Mouse (Mus musculus) gonadal fat pad, adult 2 months (tissue): ENCODE measurements around the gene Npepps. TPM values are rescaled to one million over a fixed set of nuclear protein-coding genes. Genes with fewer than 3 reads are reported as not detected.
"Not testable (repeated sequence)": the region's sequence is repeated elsewhere in the genome, so short reads cannot be mapped to it uniquely, and the experiment has no call there.

Experiments used
- DNase-seq: peaks from one replicate; pipeline ENCODE4 v3.0.0-alpha.2; 2012; ENCODE audit warnings: low read depth
- polyA plus RNA-seq: library from polyadenylated mRNA; depleted of rRNA; stranded (reverse); fragments of >200 nt; gene quantifications from 2 replicates; pipeline ENCODE4 v1.2.3, GENCODE M21; 2012; rRNA removed

Npepps gene
- polyA plus RNA-seq, result 20.4 and 24.7 TPM in 2 replicates

DNA sequence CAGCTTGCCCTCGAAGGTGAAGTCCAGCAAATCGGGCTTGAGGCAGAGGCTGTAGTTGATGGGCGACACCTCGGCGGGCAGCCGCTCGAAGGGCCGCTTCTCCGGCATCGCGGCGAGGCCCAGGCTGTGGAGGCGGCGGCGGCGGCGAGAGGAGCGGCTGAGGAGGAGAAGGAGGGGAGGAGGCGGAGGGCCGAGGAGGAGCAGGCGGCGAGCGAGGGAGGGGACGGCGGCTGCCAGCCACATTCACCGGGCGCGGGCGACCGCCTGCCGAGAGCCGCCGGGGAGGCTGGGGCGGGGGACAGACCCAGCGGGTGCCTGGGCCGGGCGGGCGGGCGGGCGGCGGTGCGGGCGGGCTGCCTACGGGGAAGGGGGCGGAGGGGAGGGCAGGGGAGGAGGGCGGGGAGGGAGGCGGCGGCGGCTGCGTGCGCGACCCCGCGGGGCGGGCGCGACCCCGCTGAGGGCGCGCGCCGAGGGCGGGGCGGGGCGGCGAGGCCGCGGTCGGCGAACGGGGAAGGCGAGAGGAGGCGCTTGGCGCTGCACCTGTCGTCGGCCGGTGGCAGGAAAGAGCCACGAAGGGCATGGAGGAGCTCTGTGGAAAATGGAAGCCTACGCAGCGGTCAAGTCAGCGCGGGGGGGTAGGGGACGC lies at the start of gene Npepps:
Gene Npepps (minus strand): TSS at position 423 of the 646 bp plus-strand sequence.
- DNase-seq, result no peak

DNA sequence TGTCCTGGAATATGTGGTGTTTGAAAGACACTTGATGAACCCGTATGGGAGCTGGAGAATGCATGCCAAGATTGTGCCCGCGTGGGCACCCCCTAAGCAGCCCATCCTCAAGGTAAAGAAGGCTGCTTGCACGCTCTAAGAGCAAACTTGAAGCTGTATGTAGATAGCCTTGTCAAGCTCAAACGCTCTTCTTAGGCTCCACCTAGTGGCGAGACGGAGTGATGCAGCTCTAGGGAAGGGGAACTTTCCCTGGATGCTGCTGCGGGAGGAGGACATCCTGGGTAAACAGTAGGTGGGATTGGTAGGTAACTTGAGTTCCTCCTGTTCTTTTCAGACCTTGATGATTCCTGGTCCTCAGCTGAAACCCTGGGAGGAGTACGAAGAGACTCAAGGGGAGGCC lies 47.7 kb upstream of the Npepps start:
- DNase-seq, result no peak

DNA sequence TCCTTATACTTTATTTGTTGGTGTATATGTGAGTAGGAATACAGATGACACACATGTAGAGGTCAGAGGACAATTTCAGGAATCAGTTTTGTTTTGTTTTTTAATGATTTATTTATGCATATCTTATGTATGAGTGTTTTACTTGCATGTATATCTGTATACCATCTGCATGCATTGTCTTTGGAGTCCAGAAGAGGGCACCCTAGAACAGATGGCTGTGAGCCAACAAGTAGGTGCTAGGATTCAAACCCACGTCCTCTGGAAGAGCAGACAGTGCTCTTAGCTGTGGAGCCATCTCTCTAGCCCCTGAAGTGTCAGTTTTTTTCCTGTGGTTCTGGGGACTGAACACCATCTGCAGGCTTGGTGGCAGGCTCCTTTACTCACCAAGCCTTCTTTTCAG lies 44.8 kb upstream of the Npepps start:
- DNase-seq, result no peak

DNA sequence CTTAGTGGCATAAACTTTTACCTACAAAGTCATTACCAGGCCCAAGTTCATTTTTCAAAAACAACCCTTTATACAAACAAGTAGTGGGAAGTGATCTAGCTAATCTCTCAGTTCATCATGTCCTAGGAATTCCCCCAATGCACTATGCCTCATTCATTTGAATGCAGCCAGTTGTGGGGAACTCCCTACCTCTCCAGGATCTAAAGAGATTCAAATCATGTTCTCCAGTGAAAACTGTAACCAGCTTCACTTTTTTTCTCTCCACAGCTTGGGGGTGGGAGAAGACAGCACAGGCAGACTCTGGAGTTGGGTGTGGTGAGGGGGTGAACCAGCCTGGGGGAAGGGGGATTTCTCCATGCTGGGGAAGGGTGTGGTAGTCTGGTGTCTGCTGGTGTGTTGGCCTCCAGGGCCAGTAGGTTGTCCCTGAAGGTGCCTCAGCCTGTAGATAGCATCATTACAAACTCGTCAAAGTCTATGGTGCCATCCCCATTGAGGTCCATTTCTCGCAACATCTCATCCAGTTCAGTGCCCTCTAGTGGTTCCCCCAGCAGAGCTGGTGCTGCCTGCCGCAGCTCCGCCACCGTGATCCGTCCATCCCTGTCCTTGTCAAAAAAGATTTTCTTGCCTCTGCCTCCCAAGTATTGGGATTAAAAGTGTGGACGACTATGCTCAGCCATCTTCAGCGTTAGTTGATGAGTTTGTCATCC lies 41.6 kb upstream of the Npepps start:
- DNase-seq, result not testable (repeated sequence)

DNA sequence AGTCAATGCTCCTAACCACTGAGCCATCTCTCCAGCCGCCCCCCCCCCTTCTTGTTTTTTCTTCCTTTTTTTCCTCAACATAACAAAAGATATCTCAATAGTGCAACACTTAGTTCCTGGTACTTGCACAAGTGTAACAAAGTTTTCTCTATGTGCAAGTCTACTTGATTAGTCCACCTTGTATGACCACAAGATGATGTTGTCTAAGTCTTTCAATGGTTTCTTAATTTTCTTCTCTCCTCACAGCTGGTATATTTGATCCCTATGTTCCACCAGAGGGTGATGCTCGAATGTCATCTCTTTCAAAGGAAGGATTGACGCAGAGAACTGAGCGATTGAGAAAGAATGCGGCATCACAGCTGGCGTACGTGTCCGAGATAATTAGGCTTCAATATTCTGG lies 40.8 kb upstream of the Npepps start:
- DNase-seq, result no peak

DNA sequence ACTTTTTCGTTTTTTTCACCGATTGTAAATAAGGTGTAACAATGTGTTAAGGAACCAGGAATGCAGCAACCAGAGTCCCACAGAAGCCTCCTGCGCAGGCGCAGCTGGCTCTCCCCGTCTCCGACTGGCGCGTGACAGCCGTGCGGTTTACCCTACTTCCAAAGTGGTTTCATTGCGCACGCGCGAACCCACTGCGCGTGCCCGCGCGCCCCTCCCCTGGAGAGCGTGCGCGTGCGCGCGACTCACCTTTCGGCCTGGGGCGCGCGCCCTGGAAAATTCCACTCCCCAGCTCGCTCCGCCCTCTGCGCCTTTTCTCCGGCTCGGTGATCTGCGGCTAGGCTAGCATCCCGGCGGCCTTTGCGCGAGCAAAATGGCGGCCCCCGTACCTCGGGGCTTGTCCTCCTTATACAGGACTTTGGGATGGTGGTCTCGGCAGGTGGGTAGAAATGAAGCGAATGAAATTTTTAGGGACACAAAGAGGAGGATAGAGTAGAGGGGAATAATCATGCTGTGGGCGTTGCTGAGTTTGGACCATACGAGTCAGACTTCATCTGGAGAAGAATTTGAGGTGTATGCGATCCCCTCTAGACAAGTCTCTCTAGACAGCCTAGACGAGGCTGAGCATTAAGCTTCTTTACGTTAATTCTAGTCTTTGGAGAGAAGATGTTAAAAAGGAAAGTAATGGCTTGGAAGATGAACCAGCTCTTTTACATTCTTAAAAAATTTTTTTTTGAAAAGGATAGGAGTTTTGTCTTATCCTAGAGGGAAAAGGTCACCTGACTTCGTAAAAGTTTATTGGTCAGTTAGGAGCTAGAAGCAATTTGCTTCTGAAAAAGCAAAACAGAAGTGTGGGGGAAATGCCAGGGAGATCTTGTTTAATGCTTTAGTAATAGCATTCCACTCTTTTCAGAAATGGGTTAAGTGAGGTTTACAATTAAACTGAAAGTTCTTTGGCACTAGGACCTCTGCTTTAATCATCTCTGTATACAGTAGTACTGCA lies 35.4 kb upstream of the Npepps start, which contains the start of gene Mrpl45:
Gene Mrpl45 (plus strand): TSS at position 213 of the 1,000 bp plus-strand sequence.
- DNase-seq, result peak; percentile 73

DNA sequence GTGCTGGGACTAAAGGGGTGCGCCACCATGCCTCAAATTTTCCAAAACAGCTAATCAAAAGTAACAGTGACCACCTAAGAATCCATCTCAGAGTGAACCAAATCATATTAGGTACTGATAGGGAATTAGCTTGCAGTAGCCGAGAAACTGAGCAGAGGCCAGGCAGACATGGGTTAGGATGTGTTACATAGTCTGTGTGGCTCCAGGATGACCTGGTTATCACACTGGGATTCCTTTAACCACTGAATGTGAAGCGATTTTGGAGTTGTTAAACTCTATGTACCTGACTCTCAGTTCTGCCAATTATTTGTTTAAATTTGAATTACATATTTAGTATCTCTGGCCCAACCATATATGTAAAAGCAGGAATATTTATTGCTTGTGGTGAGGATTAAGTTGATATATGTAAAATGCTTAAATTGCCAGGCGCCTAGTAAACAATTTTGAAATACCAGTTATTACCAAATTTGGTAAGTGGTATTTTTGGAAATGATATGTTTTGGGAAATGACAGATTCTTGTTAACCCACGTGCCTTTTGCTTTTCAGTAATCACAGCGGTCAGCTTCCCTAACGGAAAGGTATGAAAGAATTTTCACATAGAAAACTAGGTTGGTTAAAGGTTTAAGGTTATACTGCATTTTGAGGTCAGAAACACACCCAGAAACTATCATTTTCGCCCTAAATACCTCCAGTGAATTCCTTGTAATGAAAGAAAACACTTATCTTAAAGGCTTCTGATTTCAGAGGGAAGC lies 34.5 kb upstream of the Npepps start:
- no peak for DNase-seq

DNA sequence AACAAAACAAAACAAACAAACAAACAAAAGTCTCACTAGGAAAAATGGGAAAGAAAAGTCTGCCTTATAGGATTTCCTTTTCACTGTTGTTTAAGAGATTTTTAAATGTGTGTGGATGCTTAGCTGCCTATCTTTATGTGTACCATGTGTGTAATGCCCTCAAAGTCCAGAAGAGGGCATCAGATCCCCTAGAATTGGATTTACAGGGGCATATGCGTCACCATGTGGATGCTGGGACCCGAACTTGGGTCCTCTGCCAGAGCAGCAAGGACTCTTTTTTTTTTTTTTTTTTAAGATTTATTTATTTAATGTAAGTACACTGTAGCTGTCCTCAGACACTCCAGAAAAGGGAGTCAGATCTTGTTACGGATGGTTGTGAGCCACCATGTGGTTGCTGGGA lies 33.7 kb upstream of the Npepps start:
- DNase-seq, result no peak

DNA sequence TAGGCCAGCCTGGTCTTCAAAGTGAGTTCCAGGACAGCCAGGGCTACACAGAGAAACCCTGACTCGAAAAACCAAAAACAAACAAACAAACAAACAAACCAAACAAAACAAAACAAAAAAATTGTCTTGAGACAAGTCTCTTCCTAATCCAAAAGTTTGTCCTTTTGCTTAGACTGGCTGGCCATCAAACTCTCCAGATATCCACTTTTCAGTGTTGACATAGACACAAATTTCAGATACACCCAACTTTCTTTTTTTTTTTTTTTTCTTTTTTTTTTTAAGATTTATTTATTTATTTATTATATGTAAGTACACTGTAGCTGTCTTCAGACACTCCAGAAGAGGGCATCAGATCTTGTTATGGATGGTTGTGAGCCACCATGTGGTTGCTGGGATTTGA lies 32.4 kb upstream of the Npepps start:
- DNase-seq, result not testable (repeated sequence)

DNA sequence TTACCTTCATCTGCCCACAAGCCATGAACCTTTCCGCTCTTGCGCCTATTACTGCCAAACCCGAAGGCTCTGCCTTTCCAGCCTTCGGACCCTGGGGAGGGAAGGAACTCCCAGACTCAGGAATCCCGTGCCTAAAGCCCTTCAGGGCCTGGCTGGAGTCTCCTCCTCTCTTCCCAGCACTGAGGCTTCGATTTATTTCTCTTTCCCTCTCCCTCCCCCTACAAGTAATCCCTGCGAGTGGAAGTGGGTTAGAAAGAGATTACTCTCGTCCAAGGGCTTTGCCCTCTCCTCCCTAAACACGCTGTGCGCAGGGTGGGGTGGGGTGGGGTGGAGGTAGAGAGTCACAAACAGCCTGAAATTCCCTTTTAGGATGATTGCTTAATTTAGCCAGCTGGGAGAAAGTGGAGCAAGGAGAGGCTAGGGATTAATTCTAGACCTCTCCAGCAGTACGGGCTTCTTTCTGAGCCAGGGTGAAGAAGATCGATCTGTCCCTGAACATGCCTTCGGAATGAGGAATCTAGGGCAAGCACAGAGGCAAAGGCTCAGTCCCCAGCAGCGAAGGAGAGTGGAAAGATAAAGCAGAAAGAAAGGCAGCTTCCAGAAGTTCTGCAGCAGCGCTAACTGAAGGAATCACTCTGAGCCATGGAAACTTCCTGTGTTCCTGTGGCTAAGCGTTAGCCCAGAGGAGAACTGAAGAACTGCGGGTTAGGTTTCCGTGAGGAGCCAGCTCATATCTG lies 30.6 kb upstream of the Npepps start:
- no peak for DNase-seq

DNA sequence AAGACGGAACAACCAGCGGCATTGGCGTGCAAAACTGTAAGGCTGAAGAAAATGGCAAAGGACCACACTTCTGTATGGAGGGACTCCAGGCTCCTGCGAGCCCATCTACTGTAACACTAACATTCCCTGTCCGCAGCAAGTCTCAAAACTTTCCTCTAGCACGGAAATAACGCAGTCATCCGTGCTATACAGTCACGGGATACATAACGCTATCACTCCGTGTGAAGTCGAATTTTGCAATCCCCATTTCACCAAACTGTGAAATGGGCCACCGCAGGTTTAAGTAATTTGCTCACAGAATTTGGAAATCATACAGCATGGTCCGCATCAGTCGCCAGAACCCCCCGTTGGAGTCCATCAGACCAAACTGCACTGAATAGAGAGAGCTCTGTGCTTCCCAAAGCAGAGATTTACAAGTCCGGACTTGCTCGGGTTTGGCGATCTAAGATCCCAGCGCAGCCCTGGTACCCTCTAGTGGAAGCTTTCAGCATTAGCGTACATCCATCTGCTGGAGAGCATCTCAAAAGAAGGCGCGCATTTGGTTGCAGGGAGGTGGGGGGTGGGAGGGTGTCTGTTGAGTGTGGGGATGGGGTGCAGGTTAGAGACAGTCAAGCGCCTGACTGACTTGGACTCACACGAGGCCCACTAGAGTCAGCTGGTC lies 29.6 kb upstream of the Npepps start:
- DNase-seq, result no peak

DNA sequence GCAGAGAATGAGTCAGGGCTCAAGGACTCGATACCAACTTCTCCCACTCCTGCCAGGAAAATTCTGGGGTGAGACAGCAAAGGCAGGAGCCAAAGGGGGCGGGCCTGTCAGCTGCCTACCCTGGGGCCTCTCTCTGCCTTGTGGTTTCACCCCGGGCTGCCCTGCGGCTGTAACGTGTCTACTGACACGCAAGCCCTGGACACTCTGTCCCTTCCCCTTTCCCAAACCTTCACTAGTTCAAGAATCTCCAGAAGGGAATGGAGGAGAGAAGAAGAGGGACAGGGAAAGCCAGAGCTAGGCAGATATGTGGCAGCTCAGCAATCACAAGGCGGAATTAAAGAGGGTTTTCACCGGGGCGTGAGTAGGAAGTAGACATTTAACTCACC lies 29.0 kb upstream of the Npepps start:
- no peak for DNase-seq

DNA sequence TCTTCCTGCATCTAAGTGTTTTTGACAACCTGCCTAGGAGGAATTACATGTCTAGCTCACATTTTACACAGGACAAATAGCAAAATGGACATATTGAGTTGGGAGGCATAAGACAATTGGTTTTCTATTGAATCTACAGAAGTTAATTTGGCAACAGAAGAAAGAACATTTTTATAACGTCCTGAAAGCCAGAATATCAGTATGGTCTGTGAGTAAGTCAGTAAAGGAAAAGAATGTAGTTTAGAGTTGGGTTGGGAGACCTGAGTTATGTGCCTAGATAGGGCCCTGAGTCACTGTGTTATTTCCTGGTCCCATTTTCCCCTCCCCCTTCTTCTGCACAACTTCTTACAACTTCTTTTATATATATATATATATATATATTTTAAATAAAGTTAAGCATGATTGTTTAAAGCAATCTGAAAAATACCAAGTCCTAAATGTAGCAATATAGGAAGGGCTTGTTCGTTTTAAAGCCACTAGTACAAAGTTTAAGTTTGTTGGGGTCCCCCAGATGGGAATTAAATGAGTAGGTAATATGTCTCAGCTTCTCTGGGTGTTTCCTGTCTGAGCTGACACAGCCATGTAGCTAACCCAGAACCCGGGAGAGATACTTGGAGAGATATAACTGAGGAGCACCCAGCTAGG lies 28.5 kb upstream of the Npepps start:
- no peak for DNase-seq

DNA sequence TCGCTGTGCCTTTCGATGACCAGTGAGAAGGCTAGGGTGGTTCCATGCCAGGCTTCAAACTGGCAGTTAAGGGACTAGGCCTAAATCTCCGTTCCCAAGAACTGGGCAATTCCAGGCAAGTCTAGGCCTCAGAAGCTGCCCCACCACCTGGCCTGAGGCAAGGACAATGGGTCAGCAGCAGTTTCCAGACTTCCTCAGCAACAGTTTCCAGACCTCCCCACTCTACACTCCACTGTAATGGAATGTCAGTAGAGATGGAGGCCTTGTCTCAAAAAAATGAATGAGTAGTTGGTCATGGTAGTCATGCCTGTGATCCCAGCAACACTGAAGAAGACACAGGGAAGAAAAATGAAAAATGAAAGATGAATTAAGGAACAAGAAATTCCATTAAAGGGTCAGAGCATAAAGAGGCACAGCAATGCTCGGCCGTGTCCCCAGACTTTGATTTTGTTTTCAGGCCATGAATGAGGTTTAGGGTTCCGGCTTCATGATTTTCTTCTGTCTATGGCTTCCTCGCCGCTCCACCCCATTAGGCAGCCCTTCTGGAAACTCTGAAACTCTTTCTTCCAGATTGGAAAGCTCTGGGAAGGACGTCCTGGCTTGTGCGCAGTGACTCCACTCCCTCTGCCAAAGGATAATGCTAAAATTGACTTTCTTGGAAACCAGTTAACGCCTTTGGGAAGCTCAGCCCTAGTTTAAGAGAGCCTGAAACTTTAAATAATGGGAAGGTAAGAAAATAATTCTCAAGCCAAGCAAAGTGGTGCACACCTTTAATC lies 27.0 kb upstream of the Npepps start:
- no peak for DNase-seq

DNA sequence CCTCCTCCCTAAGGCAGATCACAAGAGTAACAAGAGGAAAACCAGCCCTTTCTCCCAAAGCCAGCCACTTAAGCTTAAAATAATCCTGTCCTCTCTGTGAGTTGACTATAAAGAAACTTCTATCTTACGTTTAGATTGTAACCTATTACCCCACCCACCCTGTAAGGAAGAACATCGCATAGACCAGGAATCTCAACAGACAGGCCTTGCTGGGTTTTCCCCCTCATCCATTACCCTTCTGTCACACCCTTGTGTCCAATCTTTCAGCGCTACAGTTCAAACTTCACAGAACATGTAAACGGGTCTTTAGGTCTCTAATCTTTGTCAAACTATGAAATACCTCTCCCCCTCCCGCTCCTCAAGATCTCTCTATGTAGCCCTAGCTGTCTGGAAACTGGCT lies 24.2 kb upstream of the Npepps start:
- no peak for DNase-seq

DNA sequence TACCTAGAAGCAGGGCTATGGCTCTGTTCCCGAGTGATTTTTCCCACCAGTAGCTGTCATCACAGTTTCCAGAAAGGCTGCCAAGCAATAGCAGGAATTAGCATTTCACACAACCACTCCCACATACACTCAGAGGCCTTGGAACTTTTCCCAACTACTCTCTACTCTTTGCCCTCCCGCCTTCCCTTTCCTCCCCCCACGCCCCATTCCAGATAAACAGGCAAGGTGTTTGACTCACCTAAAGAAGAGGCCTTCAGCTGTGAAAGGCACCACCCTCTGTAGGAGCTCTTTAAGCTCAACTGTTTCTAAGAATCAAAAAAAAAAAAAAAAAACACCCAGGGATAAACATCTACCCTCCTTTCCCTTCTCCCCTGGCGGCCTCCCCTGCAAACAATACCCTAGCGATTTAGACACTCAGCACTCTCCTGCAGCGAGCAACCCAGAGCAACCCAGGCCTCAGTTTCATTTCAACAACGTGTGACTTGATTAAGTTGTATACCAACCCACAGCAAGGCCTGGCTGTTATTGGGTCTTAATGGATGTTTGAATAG lies 21.9 kb upstream of the Npepps start:
- no peak for DNase-seq

DNA sequence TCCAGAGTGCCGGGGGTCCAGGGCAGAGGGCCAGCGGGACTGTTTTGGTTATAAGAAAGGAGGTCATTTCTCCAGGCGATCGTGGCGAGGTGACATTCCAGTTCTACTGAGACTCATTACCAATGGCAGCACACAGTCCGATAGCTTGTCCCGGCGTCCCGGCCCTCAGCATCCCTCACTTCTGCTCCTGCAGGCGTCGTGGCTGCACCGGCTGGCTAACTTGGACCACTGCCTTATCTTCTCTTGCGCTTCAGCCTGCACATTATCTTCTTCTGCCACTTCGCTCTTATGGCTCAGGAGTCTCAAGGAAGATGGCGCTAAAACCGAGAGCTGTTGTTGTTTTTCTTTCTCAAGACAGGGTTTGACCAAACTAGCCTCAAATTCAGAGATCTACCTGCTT lies 21.0 kb upstream of the Npepps start:
- DNase-seq, result no peak

DNA sequence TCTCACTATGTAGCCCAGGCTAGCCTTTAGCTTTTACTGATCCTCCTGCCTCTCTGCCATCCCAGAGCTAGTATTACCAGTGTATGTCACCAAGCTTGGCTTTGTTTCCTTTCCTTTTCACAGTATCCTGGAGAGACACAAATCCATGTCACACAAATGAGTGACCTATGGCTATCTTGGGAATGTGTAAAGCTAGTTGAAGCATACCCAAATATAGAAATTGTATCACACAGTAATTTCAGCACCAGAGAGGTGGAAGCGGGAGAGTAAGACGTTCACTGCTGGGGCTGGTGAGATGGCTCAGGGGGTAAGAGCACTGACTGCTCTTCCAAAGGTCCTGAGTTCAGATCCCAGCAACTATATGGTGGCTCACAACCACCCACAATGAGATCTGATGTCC lies 19.5 kb upstream of the Npepps start:
- DNase-seq, result no peak

DNA sequence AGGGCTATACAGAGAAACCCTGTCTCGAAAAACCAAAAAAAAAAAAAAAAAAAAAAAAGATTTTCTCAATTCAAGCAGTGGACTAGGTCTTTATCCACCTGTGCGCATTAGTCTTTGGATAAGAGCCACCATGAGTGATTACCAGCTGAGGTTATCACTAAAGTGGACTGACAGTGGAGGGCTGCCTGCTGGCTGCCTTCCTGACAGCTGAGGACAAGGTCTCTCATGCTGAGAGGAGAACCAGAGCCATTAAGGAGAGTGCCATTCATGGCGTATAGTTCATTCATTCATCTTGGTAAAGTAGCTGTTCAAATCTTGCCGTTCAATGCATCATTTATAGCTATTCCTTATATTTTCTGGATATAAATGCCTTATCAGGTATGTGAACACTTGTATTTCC lies 16.1 kb upstream of the Npepps start:
- no peak for DNase-seq
